In the genomic region with DNA sequence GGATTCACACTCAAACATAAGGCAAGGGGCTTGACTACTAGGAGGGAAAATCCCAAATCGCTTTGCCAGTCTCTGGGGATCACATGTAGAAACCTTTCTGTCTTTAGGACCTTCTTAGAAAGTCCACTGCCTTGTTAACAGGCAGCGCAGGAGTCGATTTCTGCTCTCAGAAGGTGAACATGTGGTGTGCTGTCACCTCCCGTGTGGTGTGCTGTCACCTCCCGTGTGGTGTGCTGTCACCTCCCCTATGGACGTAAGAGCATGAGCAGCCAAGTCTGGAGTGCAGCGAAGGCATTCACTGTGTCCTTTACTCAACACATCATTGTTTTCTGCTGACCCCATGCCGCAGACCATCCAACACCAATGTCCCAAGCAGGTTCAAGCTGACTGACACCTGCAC, we compare ENCODE assay signal across 21 mouse cellular contexts. TPM values are rescaled to one million over a fixed set of nuclear protein-coding genes. Genes with fewer than 3 reads are reported as not detected.
DNase-seq lines count a peak whose midpoint lies in the region; ATAC-seq and TF ChIP-seq lines count a peak whose summit lies in the region.
"Not testable (repeated sequence)": the region's sequence is repeated elsewhere in the genome, so short reads cannot be mapped to it uniquely, and the experiment has no call there.
"Had no signal": no experiment of that assay in that cellular context is flagged by ENCODE, and none has a peak within 500 bp of the region (broad histone marks: within the 10 kb centered on the region; RNA-seq: fewer than 3 reads in every experiment).

No protein-coding gene starts in this region.

- not testable (repeated sequence) for H3K9ac ChIP-seq in CH12.LX (ENCODE audit: insufficient read depth, low read depth); forebrain, embryonic 11.5 days (ENCODE audit: low read length); hindbrain, embryonic 12.5 days; intestine, embryonic 14.5 days (ENCODE audit: low read length); liver, embryonic 11.5 days (ENCODE audit: low read depth, low read length); lung, postnatal 0 days (replicated peaks; ENCODE audit: low read depth); stomach, postnatal 0 days (ENCODE audit: low read length)

- H3K36me3 ChIP-seq in CH12.LX (replicated peaks in 1 of 2; ENCODE audit: control insufficient read depth in 1 of 2, insufficient read depth in 1 of 2, low read length in 1 of 2); forebrain, embryonic 11.5 days (ENCODE audit: control insufficient read depth, insufficient read depth, low read length); hindbrain, embryonic 12.5 days; intestine, embryonic 14.5 days (ENCODE audit: control insufficient read depth, insufficient read depth, low read length); liver, embryonic 11.5 days (ENCODE audit: control insufficient read depth, insufficient read depth, low read length); lung, postnatal 0 days (ENCODE audit: insufficient read depth, low read length); stomach, postnatal 0 days (ENCODE audit: control insufficient read depth, insufficient read depth, low read length): not testable (repeated sequence)

- DNase-seq in CH12.LX (ENCODE audit: extremely low read depth), result peak; percentile 66
- DNase-seq in forebrain, embryonic 11.5 days (ENCODE audit: low spot score), result peak; percentile 41
- peak; percentile 38 for DNase-seq in intestine, embryonic 14.5 days (ENCODE audit: low spot score)
- peak; percentile 15 for DNase-seq in liver, embryonic 11.5 days (ENCODE audit: low spot score)
- peak; percentile 2 for DNase-seq in lung, postnatal 0 days (ENCODE audit: low spot score)
- DNase-seq in stomach, postnatal 0 days (ENCODE audit: low spot score), result peak; percentile 11

- TF ChIP-seq CTCF in CH12.LX (conservative IDR thresholded peaks at IDR 0.05 in 1 of 2, IDR thresholded peaks at IDR 0.05 in 1 of 2; ENCODE audit: low read depth in 2 of 2, low read length in 2 of 2); lung, postnatal 0 days (IDR thresholded peaks at IDR 0.05); stomach, postnatal 0 days (IDR thresholded peaks at IDR 0.05; ENCODE audit: low read depth): not testable (repeated sequence)

- peak overlapping the region in 1 of 3 experiments; percentile 20 for H3K4me3 ChIP-seq in CH12.LX (replicated peaks in 1 of 3; ENCODE audit: low read depth in 2 of 3, low read length in 2 of 3, poor library complexity in 1 of 3)
- H3K4me3 ChIP-seq in forebrain, embryonic 11.5 days (ENCODE audit: low read depth, low read length); hindbrain, embryonic 12.5 days; intestine, embryonic 14.5 days (ENCODE audit: low read depth, low read length); liver, embryonic 11.5 days (ENCODE audit: low read depth, low read length); lung, postnatal 0 days (ENCODE audit: low read depth, low read length); stomach, postnatal 0 days (ENCODE audit: low read depth, low read length): not testable (repeated sequence)

- not testable (repeated sequence) for H3K27me3 ChIP-seq in CH12.LX (replicated peaks); forebrain, embryonic 11.5 days (ENCODE audit: control insufficient read depth, insufficient read depth, low read length); hindbrain, embryonic 12.5 days; intestine, embryonic 14.5 days (replicated peaks; ENCODE audit: control insufficient read depth, insufficient read depth, low read length); liver, embryonic 11.5 days (replicated peaks; ENCODE audit: control insufficient read depth, insufficient read depth, low read length); lung, postnatal 0 days (replicated peaks; ENCODE audit: insufficient read depth, low read length); stomach, postnatal 0 days (ENCODE audit: control insufficient read depth, insufficient read depth, low read length)

- dilution Hi-C loops in CH12.LX (cut with MboI; ENCODE audit: extremely low pct_ligation_motif_present, extremely low pct_unique_long_range_greater_than_20kb, low sequenced_read_pairs), result not testable (repeated sequence)

- not testable (repeated sequence) for TF ChIP-seq EP300 in CH12.LX (IDR thresholded peaks at IDR 0.05; ENCODE audit: low read length); lung, postnatal 0 days (IDR thresholded peaks at IDR 0.05); stomach, postnatal 0 days (optimal IDR thresholded peaks at IDR 0.05)

- not testable (repeated sequence) for ATAC-seq in forebrain, embryonic 11.5 days (replicated peaks; ENCODE audit: low FRiP score); intestine, embryonic 14.5 days (replicated peaks; ENCODE audit: low FRiP score, low TSS enrichment, low read depth); liver, embryonic 11.5 days (replicated peaks; ENCODE audit: low FRiP score); lung, postnatal 0 days; stomach, postnatal 0 days (ENCODE audit: low FRiP score, low TSS enrichment)
- 0 out of 2 replicates have a peak, but pooled peaks have one; percentile 12 for ATAC-seq in hindbrain, embryonic 12.5 days (ENCODE audit: low FRiP score)

- H3K79me2 ChIP-seq in CH12.LX (replicated peaks; ENCODE audit: control insufficient read depth, extremely low read depth, insufficient read depth, poor library complexity, severe bottlenecking), result not testable (repeated sequence)

- in situ Hi-C loops in CH12.LX (cut with MboI; ENCODE audit: low pct_ligation_motif_present, low pct_unique_long_range_greater_than_20kb, low sequenced_read_pairs), result not testable (repeated sequence)

- H3K4me1 ChIP-seq in CH12.LX (ENCODE audit: control insufficient read depth in 1 of 2, insufficient read depth in 2 of 2), result peaks cover 6 to 10% of the 10 kb centered on the region in 2 experiments; a peak in 3 of 4 replicates
- H3K4me1 ChIP-seq in forebrain, embryonic 11.5 days (replicated peaks; ENCODE audit: control insufficient read depth, insufficient read depth, low read length); hindbrain, embryonic 12.5 days; intestine, embryonic 14.5 days (replicated peaks; ENCODE audit: control insufficient read depth, insufficient read depth, low read length); liver, embryonic 11.5 days (replicated peaks; ENCODE audit: control insufficient read depth, insufficient read depth, low read length); lung, postnatal 0 days (ENCODE audit: insufficient read depth, low read depth, low read length); stomach, postnatal 0 days (replicated peaks; ENCODE audit: control insufficient read depth, insufficient read depth): not testable (repeated sequence)

- H3K27ac ChIP-seq in CH12.LX (ENCODE audit: insufficient read depth, low read depth), result peak overlapping the region; percentile 26
- H3K27ac ChIP-seq in forebrain, embryonic 11.5 days (ENCODE audit: low read depth, low read length); hindbrain, embryonic 12.5 days; intestine, embryonic 14.5 days (ENCODE audit: low read depth); liver, embryonic 11.5 days (ENCODE audit: low read depth, low read length); lung, postnatal 0 days (ENCODE audit: low read length); stomach, postnatal 0 days (replicated peaks): not testable (repeated sequence)

- TF ChIP-seq POLR2A in CH12.LX (IDR thresholded peaks at IDR 0.05; ENCODE audit: low read depth, low read length), result not testable (repeated sequence)

- TF ChIP-seq RAD21 in CH12.LX (IDR thresholded peaks at IDR 0.05; ENCODE audit: low read depth, low read length), result not testable (repeated sequence)

- 89% methylated on average over 8 of the region's 8 CpGs for WGBS in forebrain, embryonic 11.5 days
- WGBS in hindbrain, embryonic 12.5 days, result 87% methylated on average over 8 of the region's 8 CpGs
- 83% methylated on average over 8 of the region's 8 CpGs for WGBS in intestine, embryonic 14.5 days
- WGBS in liver, embryonic 11.5 days, result 84% methylated on average over 8 of the region's 8 CpGs
- 86% methylated on average over 8 of the region's 8 CpGs for WGBS in lung, postnatal 0 days
- 87% methylated on average over 8 of the region's 8 CpGs for WGBS in stomach, postnatal 0 days

- H3K9me3 ChIP-seq in CH12.LX (replicated peaks; ENCODE audit: low read length); forebrain, embryonic 11.5 days (ENCODE audit: control insufficient read depth, low read length); intestine, embryonic 14.5 days (ENCODE audit: control insufficient read depth, low read length); lung, postnatal 0 days (ENCODE audit: low read length); stomach, postnatal 0 days (ENCODE audit: control insufficient read depth, low read length): not testable (repeated sequence)
- peaks cover 36% of the 10 kb centered on the region for H3K9me3 ChIP-seq in hindbrain, embryonic 12.5 days (replicated peaks)
- peaks cover 15% of the 10 kb centered on the region for H3K9me3 ChIP-seq in liver, embryonic 11.5 days (ENCODE audit: control insufficient read depth, low read length)

- not testable (repeated sequence) for H3K4me2 ChIP-seq in CH12.LX (ENCODE audit: insufficient read depth, low read depth, poor library complexity, severe bottlenecking); forebrain, embryonic 11.5 days (ENCODE audit: low read depth, low read length, severe bottlenecking); hindbrain, embryonic 12.5 days (replicated peaks); intestine, embryonic 14.5 days (ENCODE audit: low read length); liver, embryonic 11.5 days; lung, postnatal 0 days (replicated peaks; ENCODE audit: low read depth, low read length); stomach, postnatal 0 days (replicated peaks; ENCODE audit: low read depth)

RNA-seq across cellular contexts. Expression of a gene that starts 1.1 kb away (rescaled TPM):
- total RNA-seq in CH12.LX (2012; rRNA removed) (0.04 TPM in 1 of 2 replicates, not detected in the other), CH12.LX (2014; rRNA removed) (not detected in 2 replicates)
- 0.44 TPM in 1 of 2 replicates, not detected in the other for polyA plus RNA-seq in CH12.LX (2012; ENCODE audit: insufficient read length, low read depth)
- not detected in 2 replicates for polyA plus RNA-seq in forebrain, embryonic 11.5 days (2014; fragmentation: Nextera tagmentation; extraction: Ambion mirVana)
- polyA plus RNA-seq in hindbrain, embryonic 12.5 days (2016; fragmentation: Nextera tagmentation; extraction: Ambion mirVana), result not detected in 2 replicates
- polyA plus RNA-seq in intestine, embryonic 14.5 days (2014; fragmentation: Nextera tagmentation; extraction: Ambion mirVana), result not detected in 2 replicates
- not detected in 2 replicates for polyA plus RNA-seq in liver, embryonic 11.5 days (2014; fragmentation: Nextera tagmentation; extraction: Ambion mirVana)
- not detected in 2 replicates for polyA plus RNA-seq in lung, postnatal 0 days (2015; fragmentation: Nextera tagmentation; extraction: Ambion mirVana)
- polyA plus RNA-seq in stomach, postnatal 0 days (2015; fragmentation: Nextera tagmentation; extraction: Ambion mirVana), result not detected in 2 replicates
- total RNA-seq: adrenal gland, adult 2 months; adrenal gland, postnatal 10 days; adrenal gland, postnatal 25 days; adrenal gland, postnatal 4 days; common myeloid progenitor, adult 5-6 weeks; ES-E14; MEL had no signal
- polyA plus RNA-seq: adrenal gland, adult 2 months; brain, embryonic 14.5 days; CD4-positive, CD25-positive, alpha-beta regulatory T cell, adult 4 months; embryonic facial prominence, embryonic 12.5 days; embryonic facial prominence, embryonic 14.5 days; forebrain, embryonic 12.5 days; forebrain, embryonic 14.5 days; forebrain, embryonic 16.5 days had no signal

Comparison
In these comparisons a context has a peak if more than half of its experiments do, and no peak if none do; other contexts are left out.
1. DNase-seq: peak in every context shown above with its lines; median percentile 66 in CH12.LX; 41 in forebrain, embryonic 11.5 days; 38 in intestine, embryonic 14.5 days; 15 in liver, embryonic 11.5 days; 11 in stomach, postnatal 0 days; 2 in lung, postnatal 0 days.